Mouse (Mus musculus) R1 (cell line): ENCODE data around the gene Zbtb7b.

ENCODE experiments used
- DNase-seq: peaks from one replicate; pipeline ENCODE4 v3.0.0-alpha.2; 2018; ENCODE audit warnings: low read depth, low spot score

Zbtb7b gene

DNA sequence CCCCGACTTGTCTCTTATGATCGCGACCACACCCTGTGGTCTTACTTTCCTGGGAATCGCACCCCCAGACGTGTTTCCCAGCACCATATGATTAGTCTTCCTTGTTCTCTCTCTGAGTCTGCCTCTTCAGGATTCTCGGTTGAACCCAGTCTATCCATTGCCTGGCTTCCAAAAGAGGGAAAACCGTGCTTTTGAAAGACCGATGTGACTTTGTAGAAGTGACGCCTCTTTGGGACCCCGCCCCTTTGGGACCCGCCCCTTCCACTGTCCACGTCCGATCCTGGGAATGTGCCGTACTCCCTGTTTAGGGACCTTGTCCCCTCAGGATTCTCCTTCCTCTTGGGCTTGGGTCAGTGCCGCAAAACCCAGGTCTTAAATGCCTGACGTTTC is 24.3 kb upstream of the Zbtb7b start:
- peak; percentile 95 for DNase-seq

DNA sequence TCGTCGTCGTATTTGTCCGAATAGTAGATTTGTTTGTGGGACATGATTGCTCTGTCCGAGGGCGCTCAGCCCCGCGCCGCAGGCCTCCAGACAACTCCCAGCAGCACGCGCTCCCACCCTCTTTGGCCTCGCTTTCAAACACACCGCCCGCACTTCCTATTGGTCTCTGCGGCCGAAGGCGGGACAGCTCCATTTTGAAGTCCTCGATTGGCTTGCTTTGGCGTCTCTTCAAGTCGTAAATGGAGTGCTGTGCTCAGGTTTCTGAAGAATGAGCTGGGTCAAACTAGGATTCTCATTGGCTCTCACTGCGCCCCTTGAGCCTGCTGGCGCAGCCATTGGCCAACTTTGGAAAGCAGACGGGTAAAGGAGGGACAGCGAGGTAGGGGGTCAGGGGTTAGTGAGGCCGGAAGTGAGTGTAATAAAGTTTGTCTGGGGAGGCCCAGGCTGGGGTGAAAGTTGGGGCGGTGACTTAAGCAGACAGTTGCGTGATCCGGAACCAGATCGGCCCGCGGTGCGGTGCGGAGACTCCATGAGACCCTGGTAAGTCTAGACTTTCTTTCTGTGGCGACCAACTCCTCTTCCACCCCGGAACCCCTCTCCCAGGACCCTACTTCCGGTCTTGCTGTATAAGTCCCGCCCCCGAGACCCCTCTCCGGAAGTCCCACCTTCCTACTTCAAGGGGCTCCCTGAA is 23.7 kb upstream of the Zbtb7b start, which contains the start of the genes Cks1b and Shc1:
Cks1b (minus strand) TSS at position 214 of the 691 bp plus-strand sequence.
Shc1 (plus strand) TSS at position 274 of the 691 bp plus-strand sequence.
- peak; percentile 100 for DNase-seq

DNA sequence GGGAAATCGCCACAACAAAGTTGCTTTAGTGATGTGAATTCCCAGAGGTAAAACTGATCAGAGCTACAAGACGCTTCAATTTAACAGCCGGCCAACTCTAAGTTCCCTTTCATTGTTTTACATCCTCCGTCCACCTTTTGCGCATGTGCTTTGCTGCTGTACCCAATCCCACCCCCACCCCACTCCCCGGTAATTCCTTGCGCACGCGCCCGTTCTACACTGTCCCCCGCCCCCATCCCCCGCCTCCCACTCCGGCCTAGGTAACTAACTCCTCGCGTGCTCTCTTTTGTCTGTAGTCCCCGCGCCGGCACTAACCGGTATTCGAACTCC is 23.2 kb upstream of the Zbtb7b start:
- no peak for DNase-seq

DNA sequence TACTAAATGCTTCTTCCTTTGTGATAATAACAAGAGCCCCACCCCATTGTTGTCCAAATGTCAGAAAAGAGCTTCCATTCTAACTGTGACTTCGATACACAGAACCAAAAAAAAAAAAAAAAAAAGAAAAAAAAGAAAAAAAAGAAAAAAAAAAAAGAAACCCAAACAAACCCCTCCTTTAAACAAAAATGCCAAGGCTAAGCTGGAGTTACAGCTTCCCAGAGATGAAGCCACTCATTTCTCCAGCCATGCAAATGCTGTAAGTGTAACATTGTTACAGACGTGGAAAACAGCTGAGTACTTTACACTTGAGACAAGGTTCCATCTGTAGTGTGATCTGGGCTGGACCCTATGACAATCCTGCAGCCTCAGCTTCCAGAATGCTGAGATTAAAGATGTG is 22.6 kb upstream of the Zbtb7b start:
- DNase-seq, result no peak

DNA sequence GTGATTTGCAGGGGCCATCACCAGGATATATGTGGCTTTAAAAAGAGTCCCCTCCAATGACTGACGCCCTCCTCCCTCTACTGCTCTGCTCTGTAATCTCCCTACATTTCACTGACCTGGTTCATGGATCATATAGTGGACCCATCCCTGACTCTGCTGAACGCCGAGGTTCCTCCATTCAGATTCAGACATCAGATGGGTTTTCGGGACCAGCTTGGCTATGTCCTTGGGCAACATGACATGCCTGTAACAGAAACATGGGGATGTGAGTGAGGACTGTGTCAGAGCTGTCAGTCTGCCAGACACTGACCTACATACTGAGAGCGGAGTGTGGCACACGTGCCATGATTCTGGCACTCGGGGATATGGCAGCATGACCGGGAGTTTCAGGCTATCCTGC is 21.6 kb upstream of the Zbtb7b start:
- no peak for DNase-seq

DNA sequence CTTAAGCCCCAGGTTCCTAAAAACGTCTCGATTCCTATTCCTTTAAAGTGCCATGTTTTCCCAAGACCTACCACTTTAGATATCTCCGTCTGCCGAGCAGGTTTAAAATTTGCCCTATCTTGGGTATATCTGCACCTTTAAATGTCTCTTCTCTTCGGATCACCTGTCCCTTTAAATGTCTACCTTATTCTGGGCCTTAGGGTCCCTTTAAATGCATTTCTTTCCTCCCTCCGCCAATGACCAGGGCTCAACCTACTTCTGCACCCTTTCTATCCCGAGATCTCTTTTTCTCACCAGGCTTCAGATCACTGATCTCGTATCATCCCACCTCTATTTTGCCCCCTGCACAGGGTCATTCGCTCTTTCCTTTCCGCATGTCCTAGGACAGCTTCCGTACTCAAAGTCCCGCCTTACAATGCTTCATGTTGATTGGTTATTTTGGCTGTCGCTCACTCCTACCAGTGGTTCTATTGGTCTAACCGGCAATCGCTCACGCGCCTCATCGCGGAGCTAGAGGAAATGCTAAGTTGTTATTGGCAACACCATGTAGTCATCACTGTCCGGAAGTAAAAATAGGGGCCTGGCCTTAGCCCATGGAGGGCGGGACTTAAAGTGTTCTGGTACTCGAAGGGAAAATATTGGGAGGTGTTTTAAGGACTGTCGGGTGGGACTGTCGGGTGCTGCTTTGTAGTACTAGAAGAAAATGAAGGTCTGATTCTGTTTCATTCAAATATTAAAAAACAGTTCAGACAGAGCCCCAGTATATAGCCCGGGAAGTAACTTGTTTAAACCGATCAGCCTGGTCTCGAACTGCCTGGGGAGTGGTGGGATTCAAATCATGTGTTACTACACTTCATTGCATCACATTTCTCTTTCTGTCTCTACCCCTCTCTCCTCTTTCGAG is 17.2 kb upstream of the Zbtb7b start, which contains the start of gene Flad1:
Flad1 (minus strand) TSS at position 381 of the 904 bp plus-strand sequence.
- DNase-seq, result peak; percentile 100

DNA sequence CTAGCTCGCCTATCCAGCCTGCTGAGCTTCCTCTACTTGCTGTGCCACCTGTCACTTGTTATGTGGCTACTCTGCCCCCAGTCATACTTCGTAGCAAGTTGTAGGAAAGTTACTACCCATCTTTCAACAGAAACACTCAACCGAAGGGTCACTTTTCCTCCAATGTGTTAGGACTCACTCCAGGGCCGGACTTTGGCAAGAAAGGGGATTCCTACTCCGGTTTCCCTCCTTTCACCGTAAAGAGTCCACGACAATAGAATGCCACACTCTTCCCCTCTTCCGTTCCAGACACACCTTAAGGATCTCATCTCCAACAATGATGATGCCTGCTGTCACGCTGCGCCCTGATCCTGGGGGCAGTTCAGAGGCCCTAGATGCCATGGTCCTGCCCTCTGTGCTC is 16.3 kb upstream of the Zbtb7b start:
- DNase-seq, result no peak

DNA sequence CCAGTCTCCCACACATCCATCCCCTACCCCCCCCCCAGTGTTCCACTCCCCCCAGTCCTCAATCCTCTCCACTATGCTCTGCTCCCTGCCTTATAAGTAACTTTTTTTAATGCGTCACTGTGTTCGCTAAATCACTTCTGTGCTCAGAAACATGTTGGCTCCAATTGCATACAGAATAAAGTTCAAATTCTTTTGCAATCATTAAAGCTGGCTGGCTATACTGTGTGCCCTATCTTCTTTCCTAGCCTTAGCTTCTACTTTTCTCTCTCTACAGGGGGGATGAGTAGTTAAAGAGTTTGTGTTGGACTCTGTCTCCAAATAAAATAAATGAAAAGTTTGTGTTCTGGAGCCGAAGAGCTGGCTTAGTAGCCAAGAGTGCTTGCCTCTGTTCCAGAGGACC is 15.1 kb upstream of the Zbtb7b start:
- DNase-seq, result no peak

DNA sequence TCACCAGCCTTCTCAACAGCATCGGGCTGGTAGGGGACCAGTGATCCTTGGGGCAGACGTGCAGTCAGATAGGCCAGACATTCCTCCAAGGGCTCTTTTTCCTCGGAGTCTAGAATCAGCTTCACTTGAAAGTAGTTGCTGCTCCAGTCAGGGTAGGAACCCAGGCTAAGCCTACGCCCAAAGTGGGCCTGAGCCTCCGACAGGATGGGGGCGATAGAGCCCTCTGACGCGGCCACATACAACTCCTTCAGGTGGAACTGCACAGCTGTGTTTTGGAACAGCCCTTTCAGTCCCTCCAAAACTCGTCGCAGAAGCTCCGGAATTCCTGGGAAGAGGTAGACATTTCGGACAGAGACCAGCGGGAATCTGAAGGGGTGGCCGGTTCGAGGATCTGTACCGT is 13.9 kb upstream of the Zbtb7b start:
- DNase-seq, result no peak

DNA sequence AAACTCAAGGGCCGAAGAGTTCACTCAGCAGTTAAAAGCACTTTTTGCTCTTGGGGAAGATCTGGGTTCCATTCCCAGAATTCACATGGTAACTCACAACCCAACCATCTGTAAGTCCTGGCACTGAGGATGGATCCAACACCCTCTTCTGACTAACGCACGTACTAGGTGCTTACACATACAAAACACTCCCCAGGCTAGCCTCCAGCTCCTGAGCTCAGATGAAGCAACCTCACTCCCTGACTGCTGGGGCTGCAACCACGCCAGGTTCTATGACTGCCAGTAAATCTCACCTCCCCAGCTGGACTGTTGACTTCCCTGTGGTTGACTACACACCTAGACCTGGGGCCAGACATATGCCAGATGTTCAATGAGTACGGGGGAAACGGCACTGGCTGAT is 12.3 kb upstream of the Zbtb7b start:
- DNase-seq, result no peak

DNA sequence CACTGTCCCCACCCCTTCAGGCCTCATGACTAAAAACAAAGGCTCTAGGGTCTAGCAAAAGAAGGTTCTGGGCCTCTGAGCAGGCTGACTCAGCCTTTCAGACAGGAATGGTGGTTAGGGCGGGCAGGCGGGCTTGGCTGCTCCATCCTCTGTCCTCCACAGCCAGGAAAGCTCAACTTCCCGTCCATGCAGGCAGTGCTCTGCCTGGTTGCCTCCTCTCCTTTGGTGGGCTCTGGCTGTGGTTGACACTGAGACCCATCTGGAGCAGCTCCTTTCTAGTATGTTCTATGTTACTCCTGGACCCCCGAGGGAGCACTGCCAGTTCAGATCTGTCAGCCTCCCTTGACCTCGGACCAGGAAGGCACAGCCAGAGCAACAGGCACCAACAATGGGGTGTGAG is 8.1 kb upstream of the Zbtb7b start, which contains the start of gene Lenep:
Lenep (minus strand) TSS at position 101 of the 400 bp plus-strand sequence.
- DNase-seq, result no peak

DNA sequence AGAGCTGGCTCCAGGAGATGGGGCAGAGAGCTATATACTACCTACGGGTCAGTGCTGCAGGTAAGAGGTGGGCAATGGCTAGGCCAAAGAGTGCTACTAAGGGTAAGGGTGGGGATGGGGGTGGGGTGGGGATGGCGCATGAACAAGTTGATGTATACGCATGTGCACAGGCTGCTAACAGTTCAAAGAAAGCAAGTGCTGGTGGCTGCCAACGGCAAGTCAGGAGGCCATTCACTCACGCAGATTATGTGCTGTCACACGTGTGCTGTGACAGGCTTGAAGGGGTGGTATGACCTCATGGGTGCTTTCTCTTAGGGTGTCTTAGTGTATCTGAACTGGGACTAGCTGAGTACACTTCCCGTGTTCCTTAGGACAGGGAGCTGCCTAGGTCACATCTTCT is 6.8 kb upstream of the Zbtb7b start:
- no peak for DNase-seq

DNA sequence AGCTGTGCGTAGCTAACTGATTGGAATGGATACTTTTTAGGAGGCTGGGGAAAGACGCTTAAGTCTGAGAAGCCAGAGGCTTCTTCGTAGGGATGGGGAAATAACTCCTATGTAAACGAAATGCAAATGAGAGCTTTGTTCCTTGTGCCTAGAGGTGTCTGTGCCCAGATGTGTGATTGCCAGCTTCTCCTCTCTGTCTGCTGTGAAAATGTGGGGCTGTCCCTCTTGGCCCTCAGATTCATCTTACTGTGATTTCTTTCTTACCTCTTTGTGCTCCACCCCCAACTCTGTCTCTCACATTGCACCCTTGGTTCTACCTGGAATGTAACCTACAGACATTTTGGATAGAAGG is 2.1 kb upstream of the Zbtb7b start:
- no peak for DNase-seq

DNA sequence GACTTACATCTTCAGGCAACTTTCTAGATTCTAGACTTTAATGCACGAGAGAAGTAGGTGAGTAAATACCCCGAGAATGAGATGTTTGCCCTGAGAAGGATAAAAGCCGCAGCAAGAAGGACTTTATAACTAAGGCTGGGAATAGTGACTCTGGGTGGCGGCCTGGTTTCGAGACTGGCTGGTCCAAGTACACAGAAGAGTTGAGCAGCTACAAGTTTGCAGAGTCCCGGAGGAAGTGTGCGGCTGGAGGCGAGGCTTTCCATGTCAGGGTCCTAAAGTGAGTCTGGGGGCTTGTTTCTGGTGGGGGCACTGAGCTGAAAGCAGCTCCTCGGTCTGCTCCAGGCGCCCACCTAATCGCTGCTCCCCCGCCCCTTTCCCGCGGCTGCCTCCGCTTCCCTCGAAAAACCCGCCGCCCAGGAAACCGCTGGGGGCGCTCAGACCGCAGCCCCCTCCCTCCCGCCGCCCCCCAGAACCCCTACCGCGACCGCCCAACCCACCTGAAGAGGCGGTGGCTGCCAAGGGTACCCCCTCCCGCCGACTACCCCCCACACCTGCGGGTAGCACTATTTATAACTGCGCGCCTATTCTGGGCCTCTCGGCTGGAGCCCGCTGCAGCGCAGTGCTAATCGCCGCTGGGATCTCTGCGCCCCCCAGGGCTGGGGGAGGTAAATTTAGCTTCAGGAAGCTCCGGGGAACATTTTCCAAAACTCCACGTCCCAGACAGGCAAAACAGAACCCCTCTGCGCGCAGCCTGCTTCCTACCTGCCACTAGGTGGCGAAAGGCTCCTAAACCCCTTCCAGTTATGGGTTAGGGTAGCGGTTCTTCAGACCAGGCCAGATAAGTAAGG is 1.5 kb upstream of the Zbtb7b start:
- peak; percentile 90 for DNase-seq

DNA sequence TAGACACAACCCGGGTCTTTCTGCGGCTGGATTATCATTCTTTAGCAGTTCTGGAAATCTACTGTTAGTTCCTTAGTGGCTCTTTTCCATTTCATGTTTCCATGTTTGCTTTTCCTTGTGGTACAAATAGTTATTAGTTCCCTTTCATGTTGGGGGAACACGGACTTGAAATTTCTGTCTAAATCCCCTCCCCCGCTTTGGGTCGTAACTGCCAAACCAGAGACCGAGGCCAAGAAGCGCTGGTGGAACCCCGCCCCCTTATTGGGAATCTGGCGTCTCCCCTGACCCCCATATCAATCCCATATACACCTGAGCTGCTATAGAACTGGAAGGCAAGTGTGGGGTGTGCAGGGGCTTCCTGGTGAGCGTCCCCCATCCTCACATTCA is 836 bp upstream of the Zbtb7b start:
- no peak for DNase-seq

DNA sequence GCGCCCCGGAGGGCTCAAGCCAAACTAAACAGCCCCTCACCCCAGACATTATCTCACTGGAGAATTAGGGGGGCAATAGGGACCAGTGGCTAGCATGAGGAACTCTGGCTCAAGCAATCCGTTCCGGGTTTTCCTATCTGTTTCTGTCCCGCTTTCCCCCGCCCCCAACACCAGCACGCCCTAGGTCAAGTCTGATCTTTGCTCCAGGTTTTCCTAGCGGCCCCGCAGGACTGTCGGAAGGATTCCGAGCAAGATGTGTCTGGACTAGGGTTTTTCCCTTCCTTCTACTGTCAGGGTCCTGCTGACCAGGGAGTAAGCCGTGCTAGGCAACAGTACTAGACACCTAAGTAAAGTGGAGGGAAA is 299 bp upstream of the Zbtb7b start:
- DNase-seq, result peak; percentile 97

DNA sequence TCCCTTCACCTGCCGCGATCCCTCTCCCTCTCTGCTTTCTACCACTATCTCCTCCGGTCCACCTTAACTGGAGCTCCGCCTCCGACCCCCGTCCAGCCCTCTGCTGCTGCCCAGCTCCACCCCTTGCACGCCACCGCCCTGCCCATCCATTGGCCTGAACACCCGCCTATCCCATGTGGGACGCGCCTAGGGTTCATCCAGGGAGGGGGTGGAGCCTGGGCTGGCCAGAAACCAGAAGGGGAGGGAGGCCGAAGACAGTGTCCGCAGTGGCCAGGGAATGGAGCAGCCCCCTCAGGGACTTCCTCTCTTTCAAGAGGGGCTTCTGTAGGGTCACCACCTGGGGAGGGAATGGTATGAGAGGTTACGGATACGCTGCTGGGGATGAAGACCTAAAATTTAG is 971 bp downstream of the Zbtb7b start:
- peak; percentile 99 for DNase-seq

DNA sequence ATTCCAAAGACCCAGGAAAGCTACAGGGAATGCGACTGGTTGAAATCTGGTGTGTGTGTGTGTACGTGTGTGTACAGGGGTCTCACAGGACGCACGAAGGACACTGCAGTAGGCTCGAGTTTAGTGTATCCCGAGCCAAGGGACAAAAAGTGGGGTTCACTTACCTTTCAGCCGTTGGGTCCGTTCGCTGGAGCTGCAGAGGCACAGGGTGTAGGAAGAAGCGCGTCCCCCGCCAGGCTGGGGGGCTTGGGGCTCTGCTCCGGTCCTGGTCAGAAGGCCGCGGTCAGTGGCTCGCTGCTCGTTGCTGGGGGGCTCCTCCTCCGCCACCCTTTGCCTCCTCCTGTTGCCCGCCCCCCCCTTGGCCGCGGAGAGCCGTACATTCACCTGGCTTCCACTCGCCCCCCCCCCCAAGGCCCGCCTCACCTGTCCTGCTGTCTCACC is 1.7 kb downstream of the Zbtb7b start:
- DNase-seq, result no peak

DNA sequence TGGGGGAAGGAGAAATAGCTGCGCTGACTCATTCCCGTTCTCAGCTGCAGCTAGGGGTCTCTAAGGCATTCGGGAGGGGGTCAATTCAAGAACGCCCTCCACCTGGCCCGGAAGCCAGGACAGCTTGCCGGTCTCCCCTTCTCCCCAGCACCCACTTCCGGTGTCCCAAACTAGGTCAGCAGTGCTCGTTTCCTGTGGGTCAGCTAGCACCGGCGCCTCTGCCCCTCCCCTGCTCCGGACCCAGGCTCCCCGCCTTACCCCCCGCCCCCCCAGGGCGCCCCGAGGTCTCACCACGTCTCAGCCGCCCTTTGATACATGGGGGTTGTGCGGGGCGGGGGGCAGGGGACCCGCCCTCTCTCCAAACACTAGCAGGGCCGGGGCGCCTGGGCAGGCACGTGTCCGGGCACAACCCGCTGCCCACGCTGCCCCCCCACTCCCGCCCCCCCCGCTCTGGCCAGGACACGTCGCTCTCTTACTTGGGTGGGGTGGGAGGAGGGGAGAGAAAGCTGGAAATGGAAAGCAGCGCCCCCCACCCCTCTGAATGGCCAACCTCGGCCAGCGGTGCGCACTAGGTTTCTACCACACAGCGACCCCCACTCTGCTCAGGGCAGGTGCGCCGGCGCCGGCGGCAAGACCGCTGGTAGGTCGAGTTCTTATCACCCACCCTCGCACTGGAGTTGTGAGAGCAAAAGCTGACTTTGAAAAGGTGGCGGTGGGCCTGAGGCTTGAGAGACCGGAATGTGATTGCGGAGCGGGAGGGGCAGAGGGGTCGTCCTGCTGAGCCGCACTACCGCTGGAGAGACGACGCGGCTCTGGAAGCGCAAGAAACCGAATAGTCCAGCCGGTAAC is 2.7 kb downstream of the Zbtb7b start:
- DNase-seq, result peak; percentile 51

DNA sequence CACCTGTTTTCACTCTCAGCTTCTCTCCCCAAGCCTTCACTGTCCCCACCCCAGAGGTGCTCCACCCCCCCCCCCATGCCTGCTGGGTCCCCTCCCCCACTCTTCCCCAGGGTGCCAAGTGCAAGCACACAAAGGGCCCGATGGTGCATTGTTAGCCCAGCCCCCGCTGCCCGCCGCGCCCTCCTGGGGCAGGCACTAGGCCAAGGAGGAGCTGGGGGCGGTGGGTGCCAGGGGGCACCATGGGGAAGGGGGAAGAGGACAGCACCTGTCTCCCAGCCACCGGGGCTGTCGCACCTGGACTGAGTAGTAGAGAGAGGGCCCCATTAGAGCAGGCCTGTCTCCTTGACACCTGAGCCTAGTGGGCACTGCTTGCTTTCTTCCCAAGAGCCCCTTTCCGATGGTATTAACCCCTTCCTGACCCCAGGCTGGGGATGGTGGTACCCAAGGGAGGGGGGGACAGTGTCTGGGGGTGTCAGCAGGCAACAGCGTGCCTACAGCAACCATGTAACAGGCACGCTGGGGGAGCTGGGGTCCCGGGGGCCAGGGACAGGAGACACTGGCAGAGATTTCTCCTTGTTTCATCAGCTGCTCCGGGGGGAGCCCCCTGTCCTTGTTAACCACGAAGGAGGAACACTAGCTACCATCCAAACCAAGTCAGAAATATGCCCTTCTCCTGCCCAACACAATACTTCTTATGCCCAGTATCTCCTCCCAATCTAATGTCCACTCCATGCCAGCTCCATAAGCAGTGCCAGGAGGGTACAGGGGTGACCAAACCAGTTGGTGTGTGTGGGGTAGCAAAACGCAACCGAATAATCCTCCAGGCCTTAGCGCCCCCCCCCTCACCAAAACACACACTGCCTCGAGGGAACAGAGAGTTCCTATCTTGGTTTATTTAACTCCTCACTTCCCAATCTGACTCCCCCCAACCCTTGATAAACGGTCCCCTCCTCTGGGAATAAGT is 3.6 kb downstream of the Zbtb7b start:
- no peak for DNase-seq
